Mouse (Mus musculus): Measurements from ENCODE around the gene Gm4846. TPM values are rescaled to one million over a fixed set of nuclear protein-coding genes. Genes with fewer than 3 reads are reported as not detected.

Gm4846 gene
- polyA plus RNA-seq, 1 experiment from 2014 or later = not detected

DNA sequence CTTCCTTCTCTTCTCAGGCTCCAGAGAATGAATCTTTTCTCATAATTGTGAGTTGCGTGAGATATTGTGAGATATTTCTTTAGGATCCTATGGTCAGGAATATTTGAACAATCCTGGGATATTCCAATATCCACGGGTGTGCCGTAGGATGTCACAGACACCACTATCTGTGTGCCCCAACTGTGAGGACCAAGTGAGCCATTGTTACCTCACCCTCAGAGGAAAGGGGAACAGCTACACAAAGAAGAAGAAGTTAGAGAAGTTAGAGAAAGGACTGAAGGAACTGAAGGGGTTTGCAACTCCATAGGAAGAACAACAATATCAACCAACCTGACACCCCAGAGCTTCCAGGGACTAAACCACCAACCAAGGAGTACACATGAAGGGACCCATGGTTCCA, 55.4 kb downstream of the Gm4846 start:
- Histone ChIP-seq H3K9me3 (ENCODE audit: control insufficient read depth, low read length) (no peaks in the 10 kb centered on the region), H3K9ac (ENCODE audit: low read depth, low read length) (no peak overlapping the region), H3K4me1 (replicated peaks; ENCODE audit: control insufficient read depth, insufficient read depth, low read length) (no peaks in the 10 kb centered on the region), H3K4me2 (no peak overlapping the region), H3K27ac (ENCODE audit: low read depth, low read length) (no peak overlapping the region), H3K27me3 (replicated peaks; ENCODE audit: control insufficient read depth, insufficient read depth, low read length) (no peaks in the 10 kb centered on the region), H3K4me3 (ENCODE audit: low read depth, low read length) (no peak overlapping the region), H3K36me3 (ENCODE audit: control insufficient read depth, insufficient read depth, low read length) (no peaks in the 10 kb centered on the region)
- no peak for ATAC-seq (replicated peaks; ENCODE audit: low FRiP score)
- no peak for DNase-seq (ENCODE audit: low spot score)
- WGBS = 78% methylated on average over 3 of the region's 3 CpGs

DNA sequence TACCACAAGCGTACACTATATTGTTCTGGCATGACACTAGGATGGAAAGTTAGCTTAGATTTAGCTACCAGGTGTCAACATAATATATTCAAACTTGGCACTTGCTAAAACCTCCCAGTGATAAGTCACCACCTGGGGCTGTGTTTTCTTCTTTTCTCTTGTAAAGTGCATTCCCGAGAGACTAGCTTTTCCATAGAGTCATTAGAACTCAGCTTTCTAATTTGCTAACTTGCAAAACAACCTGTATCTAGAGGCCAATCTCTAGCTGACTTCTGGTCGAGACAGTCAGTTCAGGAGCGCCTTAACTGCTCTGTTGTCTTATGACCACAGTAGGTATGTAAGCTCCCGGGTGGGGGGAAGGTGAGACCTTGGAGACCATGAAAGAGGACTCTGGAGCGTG, 58.0 kb downstream of the Gm4846 start:
- Histone ChIP-seq H3K4me1 (replicated peaks; ENCODE audit: control insufficient read depth, insufficient read depth, low read length) (no peaks in the 10 kb centered on the region), H3K36me3 (ENCODE audit: control insufficient read depth, insufficient read depth, low read length) (no peaks in the 10 kb centered on the region), H3K4me2 (no peak overlapping the region), H3K27ac (ENCODE audit: low read depth, low read length) (no peak overlapping the region), H3K9me3 (ENCODE audit: control insufficient read depth, low read length) (no peaks in the 10 kb centered on the region), H3K27me3 (replicated peaks; ENCODE audit: control insufficient read depth, insufficient read depth, low read length) (no peaks in the 10 kb centered on the region), H3K4me3 (ENCODE audit: low read depth, low read length) (no peak overlapping the region), H3K9ac (ENCODE audit: low read depth, low read length) (no peak overlapping the region)
- no peak for ATAC-seq (replicated peaks; ENCODE audit: low FRiP score)
- WGBS = 56% methylated on average over 6 of the region's 6 CpGs
- DNase-seq (ENCODE audit: low spot score) = no peak

Other genes with a start within 250 kb of the Gm4846 start
- gene Ildr2, start 243.4 kb downstream of the Gm4846 start, polyA plus RNA-seq (2014; fragmentation: Nextera tagmentation; extraction: Ambion mirVana) = 0.43 and 0.53 TPM in 2 replicates
- 42.9 and 48.1 TPM in 2 replicates for gene Tada1, start 118.5 kb downstream of the Gm4846 start, polyA plus RNA-seq (2014; fragmentation: Nextera tagmentation; extraction: Ambion mirVana)
- 8.0 and 8.8 TPM in 2 replicates for gene Pogk, start 87.7 kb downstream of the Gm4846 start, polyA plus RNA-seq (2014; fragmentation: Nextera tagmentation; extraction: Ambion mirVana)
- not detected in 2 replicates for gene Gm4847, start 150.1 kb upstream of the Gm4846 start, polyA plus RNA-seq (2014; fragmentation: Nextera tagmentation; extraction: Ambion mirVana)
- gene Fmo9, start 184.3 kb upstream of the Gm4846 start, polyA plus RNA-seq (2014; fragmentation: Nextera tagmentation; extraction: Ambion mirVana) = not detected in 2 replicates

Data from liver, embryonic 11.5 days (tissue).